Mouse (Mus musculus): ENCODE results near the gene 1110051M20Rik. TPM values are rescaled to one million over a fixed set of nuclear protein-coding genes. Genes with fewer than 3 reads are reported as not detected.
A peak's percentile ranks its signal among the peaks of the same experiment; 100 is the strongest.
"Not testable (repeated sequence)": the region's sequence is repeated elsewhere in the genome, so short reads cannot be mapped to it uniquely, and the experiment has no call there.

Gene 1110051M20Rik
- total RNA-seq (2022) = 10 to 100 TPM; 17.8 to 35.6 (median 28.3) TPM

DNA sequence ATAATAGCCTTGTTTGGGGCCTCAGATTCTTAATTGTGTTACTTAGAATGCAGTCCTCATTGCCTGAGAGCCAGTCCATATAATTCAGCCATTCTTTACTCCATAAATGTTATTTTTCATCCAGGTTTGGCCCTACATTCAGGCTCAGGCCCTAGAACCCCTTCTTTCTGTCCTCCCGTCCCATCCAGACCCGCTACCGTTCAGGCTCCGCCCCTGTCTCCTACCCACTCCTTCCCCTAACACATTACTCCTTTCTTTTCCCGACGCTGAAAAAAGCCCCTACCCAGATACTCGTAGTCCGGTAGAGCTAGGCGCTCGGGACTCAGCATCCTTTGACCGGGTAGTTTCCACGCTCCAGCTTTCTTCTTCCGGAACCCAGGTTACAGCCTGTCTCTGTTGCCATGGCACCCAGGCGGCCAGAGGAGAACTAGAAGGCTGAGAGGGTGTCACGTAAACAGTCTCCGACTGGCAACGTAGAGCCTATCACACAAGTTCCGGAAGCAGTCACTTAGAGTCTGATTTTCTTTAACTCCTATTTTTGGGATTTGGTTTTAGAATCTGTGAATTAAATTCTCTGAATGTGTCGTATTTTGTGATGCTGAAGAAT lies at the start of gene 1110051M20Rik:
Gene 1110051M20Rik (minus strand): TSS at position 419 of the 607 bp plus-strand sequence.
- peak; percentile 79 for DNase-seq

DNA sequence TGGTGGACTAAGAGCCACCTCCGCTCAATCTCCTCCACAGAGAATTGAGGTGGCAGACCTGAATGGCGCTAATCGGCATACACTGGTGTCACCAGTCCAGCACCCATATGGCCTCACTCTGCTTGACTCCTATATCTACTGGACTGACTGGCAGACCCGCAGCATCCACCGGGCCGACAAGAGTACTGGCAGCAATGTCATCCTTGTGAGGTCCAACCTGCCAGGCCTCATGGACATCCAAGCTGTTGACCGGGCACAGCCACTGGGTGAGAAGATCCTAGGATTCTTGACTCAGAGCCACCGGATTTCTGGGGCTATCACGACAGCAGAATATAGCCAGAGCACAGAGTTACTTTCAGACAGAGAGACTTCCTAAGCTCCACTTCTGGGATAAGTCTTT lies 49.5 kb upstream of the 1110051M20Rik start:
- DNase-seq = no peak

DNA sequence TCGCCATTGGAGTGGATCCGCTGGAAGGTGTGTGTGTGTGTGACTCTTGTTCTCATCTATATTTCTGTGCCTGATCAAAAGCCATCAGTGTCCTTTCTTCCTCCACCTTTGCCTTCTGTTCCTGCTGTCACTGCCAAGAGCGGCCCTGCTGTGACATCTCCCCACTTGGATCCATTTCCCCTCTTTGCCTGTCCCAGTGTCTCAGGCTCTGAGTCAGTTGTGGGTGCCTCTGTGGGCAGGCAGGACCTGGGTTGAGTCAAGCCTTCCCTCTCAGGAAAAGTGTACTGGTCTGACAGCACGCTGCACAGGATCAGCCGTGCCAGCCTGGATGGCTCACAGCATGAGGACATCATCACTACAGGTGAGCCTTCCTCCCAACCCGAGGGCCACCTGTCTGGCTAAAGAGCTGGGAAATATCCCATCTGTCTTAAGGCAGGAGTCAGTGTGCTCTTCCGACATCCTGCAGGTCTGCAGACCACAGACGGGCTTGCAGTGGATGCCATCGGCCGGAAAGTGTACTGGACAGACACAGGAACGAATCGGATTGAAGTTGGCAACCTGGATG lies 47.6 kb upstream of the 1110051M20Rik start:
- no peak for DNase-seq

DNA sequence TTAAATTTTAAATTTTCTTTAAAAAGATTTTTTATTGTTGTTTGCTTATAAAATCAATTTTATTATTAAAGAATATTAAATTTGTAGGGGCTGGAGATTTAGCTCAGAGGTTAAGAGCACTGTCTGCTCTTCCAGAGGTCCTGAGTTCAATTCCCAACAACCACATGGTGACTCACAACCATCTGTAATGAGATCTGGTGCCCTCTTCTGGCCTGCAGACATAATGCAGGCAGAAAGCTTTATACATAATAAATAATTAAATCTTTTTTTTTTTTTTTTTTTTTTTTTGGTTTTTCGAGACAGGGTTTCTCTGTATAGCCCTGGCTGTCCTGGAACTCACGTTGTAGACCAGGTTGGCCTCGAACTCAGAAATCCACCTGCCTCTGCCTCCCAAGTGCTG lies 42.8 kb upstream of the 1110051M20Rik start:
- DNase-seq = not testable (repeated sequence)

DNA sequence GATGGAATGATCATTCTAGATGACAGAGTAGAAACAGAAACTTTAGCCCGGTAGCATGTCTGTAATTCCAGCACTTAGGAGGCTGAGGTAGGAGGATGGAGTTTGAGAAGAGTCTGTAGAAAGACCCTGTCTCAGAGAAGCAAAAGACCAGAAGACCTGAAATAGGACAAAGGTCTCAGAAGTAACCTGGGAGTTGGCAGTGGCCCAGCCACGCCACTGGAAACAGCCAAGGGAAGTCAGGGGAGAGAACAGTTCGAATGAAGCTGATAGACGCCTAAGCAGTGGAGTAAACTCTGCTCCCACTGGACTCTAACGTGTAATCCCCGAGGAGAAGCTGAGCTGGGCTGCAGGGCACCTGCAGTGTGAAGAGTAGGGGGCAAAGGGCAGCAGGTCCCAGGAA lies 40.8 kb upstream of the 1110051M20Rik start:
- DNase-seq = no peak

DNA sequence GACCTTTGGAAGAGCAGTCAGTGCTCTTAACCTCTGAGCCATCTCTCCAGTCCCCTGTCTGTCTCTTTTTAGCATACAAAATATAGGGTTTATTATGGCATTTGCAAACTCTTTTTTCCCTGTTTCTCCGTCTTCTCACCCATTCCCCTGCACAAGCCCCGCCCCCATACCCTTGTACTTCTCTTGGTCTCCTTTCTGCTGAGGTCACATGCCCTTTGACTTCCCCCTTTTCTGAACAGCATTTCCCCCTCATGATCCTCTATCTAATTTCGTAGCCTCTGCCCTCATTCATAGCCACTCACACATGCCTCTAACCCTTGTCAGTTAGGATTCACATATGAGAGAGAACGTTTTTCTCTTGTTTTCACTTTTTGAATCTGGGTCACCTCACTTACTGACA lies 40.2 kb upstream of the 1110051M20Rik start:
- DNase-seq = no peak

DNA sequence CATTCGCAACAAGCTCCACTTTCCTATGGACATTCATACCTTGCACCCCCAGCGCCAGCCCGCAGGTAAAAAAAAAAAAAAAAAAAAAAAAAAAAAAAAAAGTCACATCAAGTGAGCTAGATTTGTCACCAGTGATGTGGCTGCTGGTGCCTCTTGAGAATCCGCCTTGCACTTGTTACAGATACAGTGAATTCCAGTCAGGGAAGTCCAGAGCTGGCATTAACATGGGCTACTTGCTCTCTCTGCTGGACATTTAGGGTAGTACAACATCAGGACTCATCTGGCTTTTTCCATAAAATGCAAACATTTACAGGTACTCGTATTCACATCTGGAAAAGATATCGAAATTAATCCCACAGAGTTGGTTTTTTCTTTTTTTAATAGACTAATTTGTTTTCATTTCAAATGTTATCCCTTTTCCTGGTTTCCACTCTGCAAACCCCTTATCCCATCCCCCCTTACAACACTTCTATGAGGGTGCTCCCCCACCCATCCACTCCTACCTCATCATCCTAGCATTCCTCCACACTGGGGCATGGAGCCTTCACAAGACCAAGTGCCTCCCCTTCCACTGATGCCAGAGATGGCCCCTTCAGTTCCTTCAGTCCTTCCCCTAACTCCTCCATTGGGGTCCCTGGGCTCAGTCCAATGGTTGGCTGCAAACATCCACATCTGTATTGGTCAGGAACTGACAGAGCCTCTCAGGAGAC lies 36.5 kb upstream of the 1110051M20Rik start:
- DNase-seq = peak; percentile 23

DNA sequence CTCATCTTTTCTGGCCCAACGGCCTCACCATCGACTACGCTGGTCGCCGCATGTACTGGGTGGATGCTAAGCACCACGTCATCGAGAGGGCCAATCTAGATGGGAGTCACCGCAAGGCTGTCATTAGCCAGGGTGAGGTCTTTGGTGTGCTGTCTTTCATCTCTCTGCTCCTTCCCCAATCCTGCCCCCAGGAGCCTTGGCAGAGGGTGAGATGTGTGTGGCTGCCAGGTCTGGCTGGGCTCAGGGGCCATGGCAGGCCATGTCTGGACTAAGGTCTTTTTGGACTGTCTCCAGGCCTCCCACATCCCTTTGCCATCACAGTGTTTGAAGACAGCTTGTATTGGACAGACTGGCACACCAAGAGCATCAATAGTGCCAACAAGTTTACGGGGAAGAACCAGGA lies 35.9 kb upstream of the 1110051M20Rik start:
- no peak for DNase-seq

DNA sequence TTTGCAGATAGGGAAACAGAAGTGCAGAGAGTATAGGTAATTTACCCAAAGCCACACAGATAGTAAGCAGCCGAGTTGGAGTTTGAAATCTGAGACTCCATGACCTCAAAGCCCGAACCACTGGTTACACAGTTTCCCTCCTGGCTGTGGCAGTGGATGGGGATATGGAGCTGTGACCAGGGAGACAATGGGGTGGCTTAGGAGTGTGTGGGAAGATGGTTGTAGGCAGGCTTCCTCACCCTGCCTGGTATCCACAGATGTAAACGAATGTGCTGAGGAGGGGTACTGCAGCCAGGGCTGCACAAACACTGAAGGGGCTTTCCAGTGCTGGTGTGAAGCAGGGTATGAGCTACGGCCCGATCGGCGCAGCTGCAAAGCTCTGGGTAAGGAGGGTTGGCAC lies 32.3 kb upstream of the 1110051M20Rik start:
- no peak for DNase-seq

DNA sequence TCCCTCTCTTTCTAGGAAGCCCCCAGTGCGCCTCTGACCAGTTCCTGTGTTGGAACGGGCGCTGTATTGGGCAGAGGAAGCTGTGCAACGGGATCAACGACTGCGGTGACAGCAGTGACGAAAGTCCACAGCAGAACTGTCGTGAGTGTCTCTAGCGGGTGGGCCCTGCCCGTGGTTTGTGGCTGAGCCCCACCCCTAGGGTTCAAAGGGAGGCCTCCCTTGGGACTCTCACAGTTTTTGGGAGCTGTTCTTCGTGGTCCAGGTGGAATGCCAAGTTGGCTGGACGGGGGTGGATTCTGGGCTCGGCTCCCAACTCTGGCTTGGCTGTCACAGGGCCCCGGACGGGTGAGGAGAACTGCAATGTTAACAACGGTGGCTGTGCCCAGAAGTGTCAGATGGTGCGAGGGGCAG lies 31.8 kb upstream of the 1110051M20Rik start:
- no peak for DNase-seq

DNA sequence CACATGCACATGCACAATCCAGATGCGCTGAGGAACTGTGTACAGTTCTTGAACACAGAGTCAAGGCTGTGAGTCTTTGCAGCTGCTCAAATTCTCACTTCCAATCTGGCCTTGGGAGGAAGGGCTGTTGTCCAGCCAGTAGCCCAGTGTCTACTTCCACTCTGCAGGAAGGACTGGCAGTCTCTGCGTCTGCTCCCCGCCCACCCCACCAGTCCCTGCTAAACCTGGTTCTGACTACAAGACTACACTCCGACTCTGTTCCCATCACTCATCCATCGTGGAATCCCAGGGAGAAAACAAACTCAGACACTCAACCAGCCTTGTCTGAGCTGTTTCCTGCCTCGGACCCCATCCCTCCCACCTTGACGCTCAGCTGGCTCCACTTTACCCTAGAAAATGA lies 31.3 kb upstream of the 1110051M20Rik start:
- DNase-seq = no peak

DNA sequence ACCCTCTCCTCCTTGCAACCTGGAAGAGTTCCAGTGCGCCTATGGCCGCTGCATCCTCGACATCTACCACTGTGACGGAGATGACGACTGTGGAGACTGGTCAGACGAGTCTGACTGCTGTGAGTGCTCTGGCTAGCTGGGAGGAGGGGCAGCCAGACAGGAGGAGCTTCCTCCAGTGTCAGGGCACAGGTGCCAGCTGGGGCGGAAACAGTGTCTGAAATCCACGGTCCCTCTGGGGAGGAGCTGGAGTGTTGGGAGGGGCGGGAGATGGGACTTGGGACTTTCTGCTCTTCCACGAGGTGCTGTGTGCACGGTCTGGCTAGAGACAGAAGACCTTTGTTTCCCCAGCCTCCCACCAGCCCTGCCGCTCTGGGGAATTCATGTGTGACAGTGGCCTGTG lies 29.9 kb upstream of the 1110051M20Rik start:
- no peak for DNase-seq

DNA sequence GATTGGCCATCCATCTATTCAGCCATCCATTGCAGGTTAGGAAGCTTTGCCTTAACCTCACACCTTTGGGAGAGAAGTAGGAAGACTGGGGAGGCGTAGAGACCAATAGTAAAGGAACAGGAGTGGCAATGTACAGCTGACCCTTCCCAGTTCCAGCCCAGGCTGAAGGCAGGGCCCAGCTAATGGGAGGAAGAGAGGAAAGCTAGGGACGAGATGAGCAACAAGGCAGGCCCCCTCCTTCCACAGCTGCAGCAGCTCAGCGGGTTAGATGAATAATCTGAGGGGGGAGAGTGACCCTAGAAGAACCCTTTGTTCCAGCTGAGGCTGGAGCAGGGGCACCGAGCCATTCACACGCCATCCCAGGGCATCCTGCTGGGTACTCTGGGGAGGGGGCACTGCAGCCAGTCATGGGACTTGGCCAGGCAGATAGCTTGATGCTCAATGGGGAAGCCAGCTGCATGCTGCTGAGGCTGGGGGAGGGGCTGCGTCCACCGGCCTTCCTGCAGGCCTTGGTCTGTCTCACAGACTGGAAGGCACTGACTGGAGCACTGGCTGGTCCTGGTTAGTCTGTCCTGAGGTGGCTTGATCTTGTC lies 25.6 kb upstream of the 1110051M20Rik start:
- DNase-seq = no peak

DNA sequence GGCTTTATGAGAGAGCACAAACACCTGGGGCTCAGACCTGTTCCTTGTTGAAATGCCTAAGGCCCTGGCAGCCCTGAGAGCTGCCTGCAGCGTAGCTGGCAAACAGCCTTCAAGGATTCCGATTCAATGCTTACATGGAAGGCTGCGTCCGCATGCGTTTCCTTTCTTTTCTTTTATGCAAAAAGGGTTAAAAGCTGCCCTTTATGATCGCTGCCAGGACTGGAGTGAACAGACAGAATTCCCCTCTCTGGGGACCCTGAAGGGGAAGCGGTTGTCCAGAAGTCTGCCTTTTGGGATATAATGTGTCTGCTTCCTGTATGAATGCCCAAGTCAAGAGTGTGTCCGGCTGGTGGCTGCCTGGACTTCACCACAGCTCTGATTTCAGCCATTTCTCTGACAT lies 23.1 kb upstream of the 1110051M20Rik start:
- no peak for DNase-seq

DNA sequence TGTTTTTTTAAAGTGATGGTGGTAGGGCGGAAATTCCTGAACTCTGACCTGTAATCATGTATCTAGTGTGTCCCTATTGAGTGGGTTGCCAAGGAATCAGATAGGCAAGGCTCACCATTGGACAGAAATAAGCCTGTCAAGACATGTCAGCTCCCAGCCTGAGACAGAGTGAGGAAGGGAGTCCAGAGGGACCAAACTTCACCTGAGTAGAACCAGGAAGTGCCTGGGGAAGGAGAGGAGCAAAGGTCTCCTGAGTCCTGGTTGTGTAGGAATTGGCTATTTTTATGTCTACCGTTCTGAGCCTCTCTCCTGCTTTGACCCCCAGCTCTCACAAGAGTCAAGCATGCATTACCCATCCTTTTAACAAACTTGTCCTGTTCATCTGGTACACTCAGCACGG lies 21.4 kb upstream of the 1110051M20Rik start:
- DNase-seq = no peak

DNA sequence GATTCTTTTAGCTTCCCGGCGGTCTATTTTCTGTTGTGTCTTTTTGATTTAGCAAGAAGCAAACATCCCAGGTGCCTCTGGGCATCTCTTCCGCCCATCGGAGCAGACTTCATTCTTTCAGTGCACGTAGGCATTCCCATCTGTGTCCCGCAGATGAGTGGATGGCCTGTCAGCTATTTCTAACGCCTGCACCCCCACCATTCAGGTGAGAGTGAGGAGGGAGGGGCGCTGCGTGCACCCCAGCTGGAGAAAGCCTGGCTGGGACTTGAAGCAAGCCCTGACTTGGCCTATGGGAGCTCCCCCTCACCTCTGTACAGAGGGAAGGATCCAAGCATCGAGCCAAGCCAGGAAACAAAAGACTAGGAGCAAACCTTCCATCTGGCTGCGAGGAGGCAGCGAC lies 18.2 kb upstream of the 1110051M20Rik start:
- no peak for DNase-seq

DNA sequence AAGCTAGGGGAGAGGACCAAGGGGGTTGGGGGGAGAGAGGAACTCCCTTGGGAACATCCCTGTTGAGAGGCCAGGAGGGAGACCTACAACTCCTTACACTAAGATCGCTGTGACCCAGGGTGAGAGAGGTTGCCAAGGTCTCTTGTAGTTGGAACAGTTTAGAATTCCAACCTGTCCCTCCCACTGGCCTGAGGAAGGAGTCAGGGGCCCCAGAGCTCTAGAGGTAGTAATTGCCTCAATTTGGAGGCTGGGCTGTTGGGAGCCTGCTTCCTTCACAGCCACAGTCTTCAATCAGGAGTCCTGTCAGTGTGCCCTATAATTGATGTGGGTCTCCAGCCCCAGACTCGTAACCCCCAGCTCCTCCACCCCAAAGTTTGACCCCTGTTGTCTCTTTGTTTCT lies 17.7 kb upstream of the 1110051M20Rik start:
- DNase-seq = no peak

DNA sequence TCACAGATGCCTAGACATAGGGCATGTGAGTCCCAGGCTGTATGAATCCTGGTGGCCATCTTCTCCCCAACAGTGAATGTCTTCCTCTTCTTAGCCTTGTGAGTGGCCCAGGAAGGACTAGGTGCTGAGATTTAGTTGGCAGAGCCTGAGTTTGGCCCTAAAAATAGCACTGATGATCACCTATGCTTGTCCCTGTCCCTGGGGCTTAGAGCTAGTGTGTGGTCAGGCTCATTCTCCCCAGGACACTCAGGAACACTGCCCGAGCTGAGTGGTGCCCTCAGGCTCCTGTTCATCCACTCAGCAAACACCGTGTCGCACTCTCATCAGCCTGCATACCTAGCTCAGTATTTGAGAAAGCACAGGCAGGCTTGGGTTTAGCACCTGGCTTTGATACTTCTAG lies 16.8 kb upstream of the 1110051M20Rik start:
- DNase-seq = no peak

DNA sequence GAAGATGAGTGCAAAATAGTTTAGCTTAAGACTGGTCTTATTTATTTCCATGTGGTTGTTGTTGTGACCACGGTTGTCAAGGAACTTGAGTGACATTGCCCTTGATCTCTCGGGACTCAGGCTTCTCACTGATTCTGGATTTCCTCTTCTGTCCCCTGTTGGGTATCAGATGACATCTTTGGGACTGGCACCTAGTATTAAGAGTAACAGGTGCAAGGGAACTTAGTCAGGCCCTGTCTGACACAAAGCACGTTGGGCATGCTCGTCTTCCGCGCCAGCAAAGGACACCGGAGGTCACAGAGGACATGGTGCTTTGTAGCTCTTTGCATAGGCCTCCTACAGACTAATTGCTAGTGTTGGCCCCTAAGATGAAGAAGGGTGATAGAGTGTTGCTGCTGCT lies 16.3 kb upstream of the 1110051M20Rik start:
- no peak for DNase-seq

DNA sequence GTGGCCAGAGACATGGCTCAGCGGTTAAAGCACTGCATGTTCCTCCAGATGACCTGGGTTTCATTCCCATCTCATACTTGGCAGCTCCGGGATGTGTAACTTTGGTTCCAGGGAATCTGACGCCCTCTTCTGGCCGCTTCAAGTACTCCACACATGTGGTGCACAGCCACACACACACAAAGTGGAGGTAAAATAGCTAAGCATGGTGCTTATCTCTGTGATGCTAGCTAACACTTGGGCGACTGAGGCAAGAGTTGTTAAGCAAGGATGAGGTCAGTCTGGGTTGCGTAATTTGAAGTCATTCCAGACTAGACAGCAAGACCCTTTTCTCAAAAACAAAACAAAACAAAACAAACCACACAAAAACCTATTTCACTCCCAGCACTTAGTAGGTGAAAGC lies 15.6 kb upstream of the 1110051M20Rik start:
- no peak for DNase-seq

DNA sequence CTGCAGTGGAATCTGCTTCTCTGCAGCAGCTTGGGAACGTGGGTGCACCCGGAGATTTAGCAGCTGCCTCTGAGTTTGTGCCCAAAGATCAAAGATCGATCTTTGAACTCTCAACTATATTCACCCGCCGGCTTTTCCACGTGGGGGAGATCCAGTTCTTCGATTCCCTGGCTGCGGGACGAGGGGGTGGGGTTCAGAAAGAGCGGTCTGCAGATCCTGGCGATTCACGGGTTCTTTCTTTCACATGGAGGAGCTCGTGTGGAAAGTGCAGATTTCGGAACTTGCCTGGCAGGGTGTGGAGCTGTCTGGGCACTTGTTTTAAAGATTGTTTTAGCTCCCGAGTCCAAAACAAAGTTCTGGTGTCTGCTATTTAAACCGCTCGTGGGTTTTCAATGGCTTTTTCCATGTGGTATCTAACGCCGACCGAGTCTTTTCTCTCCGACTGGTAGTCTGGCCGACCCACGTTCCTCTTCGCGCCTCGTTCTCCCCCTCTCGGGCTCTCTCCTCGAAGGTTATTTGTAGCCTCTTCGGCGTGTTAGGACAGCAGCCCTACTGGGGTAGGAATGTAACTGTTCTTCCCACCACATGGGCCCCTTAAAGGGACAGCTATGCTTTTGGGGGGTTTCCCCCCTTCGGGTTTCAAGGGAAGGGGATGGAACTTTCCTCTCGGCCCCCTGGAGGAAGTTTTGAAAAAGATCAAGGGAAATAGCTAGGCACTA lies 14.3 kb upstream of the 1110051M20Rik start:
- no peak for DNase-seq

DNA sequence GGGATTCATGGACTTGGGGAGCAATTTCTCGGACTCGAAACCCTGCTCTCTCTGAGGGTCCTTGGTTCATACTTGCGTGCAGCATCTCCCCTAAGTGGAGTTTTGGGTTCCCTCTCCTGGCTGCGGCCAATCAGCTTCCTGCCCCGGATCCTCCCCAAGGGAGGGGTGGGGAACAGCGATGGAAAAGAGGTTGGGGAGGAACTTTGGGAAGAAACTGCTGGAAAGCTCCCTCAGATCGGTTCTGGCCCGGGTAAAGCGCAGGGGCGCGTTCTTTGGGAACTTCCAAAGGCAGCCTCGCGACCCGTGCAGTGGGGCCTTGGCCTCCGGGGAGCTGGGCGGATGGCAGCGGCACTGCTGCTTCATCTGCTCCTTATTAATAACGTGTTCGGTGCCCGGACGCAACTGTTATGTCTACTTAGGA lies 13.8 kb upstream of the 1110051M20Rik start:
- no peak for DNase-seq

DNA sequence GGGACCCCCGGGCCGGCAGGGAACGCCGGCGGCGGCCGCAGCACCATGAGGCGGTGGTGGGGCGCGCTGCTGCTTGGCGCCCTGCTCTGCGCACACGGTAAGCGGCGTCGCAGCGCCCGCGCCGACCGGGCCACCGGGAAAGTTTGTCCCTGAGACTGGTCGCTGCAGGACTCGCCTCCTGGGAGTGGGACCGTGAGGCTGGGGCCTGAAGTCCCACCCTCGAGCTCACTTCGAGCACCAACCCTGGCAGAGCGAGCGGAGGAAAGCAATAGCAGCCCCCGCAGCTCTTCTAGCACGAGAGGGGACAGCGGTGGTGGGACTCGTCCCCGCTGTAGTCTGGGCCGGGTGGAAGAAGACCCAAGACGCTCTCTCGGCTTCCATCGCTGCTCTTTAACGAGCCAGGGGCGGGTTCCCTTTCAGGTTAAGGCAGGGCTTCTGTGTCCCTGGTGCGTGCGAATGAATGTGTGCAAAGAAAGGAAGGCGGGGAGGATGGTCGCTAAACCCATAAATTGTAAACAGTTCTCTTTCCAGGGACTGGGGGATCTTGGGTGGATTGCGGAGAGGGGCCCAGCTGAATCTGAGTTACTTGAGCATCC lies 13.2 kb upstream of the 1110051M20Rik start:
- DNase-seq = no peak
